Mouse (Mus musculus) lung, postnatal 4 days (tissue): ENCODE measurements around the gene Anxa4.

Source experiments
- DNase-seq, 2 experiments: peaks; one replicate each; pipeline ENCODE4 v3.0.0; 2021

Gene Anxa4

DNA sequence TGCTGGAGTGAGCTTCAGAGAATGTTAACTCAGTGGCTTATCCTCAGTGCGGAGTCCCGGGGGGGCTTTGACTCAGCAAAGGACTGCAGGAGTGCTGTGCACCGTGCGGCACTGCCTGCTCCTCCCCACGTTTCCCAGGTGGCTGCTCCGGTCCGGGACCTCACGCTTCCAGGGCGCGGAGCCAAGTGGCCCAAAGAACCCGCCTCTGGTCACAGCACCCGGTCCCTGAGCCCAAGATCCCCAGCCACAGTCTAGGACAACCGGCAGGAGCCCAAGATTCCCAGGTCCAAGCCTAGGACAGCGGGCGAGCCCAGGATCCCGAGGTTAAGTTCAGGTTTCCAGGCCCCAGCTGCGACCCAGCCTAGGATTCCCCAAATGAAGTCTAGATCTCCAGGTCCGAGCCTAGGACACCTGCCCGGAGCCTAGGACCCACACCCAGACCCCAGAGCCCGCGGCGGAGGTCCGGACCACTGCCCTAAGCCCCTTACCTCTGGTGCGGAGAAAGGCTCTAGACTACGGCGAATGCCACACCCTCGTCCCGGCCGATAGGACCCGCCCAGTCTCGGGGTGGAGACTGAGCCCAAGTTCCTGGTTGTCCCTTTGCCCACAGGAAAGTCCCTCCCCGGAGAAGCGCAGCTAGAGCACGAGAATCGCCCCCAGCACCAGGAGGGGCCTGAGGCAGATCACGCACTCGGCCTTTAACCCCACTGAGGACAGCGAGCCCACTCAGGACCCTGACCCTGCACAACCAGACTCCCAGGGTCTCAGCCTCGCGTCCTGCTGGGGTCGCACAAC is at the start of gene Anxa4:
Gene Anxa4 (minus strand): TSS at position 564 of the 795 bp plus-strand sequence.
- DNase-seq = peak; percentile 86 to 87

DNA sequence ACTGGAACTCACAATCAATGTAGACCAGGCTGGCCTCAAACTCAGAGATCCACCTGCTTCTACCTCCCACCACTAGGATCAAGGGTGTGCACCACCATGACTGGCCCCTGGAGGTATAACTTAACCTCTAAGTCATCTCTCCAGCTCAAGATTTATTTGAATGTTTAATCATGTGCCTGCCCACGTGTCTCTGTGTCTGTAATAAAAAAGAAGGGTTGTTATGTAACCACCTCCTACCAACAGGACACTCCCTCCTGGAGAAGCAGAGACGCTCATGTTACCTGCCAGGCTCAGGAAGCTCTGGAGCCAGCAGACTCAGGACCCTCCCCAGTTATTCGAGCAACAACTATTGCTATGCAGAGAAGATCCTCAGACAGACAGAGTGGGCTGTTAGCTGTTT is 48.6 kb upstream of the Anxa4 start:
- no peak for DNase-seq

- DNase-seq = no peak
Observed at GRCm38 (mm10) chr6:86839089-86839488, 45.7 kb upstream of the Anxa4 start.

GRCm38 (mm10) chr6:86832802-86833502 is 39.6 kb upstream of the Anxa4 start:
- DNase-seq = peak; percentile 58 to 62

DNA sequence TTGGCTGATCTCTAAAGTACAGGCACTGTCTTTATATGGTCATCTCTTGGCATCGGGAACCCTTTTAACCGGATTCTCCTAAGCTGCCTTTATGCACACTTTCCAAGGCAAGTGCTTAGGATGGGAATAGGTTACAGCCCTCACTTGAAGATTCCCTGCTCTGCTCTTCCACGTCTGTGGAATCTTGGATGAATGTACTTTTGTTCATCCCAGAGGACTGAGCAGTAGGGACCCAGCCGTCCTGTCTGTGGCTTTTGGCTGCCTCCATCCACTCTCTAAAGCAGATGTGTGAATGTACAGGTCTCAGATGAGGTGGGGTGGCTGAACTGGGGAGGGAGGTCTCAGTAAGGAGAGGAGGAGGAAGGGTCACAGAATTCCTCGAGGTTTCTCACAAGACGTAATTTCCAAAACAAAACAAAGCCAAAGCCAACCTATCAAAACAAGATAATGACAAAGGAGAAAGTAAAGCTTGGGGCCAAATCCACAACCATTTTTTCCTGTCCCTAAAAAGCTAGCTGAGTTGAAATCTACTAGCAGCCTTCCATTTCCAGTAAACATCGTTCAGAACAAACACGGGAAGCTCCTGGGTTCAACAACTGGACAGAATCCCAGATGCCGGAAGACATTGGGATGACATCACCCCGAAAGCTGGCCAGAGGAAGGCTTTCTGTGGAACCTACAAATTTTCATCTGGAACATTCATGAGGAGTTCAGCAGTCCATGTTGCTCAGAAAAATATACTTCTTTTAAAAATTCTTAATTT is 37.5 kb upstream of the Anxa4 start:
- peak; percentile 55 to 57 for DNase-seq

DNA sequence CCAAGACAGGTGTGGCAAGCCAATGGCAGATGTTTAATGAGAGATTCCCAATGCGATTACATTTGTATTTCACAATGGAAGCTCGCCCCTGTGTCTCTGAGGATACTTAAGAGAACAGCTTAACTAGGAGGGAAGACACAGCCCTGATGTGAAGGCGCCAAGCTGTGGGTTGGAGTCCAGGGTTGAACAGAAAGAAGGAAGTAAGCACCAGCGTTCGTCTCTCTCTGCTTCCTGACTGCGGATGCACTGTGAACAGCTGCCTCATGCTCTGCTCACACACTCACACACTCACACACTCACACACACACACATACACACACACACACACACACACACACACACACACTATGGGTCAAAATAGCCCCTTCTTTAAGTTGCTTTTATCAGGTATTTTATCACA is 36.4 kb upstream of the Anxa4 start:
- no peak for DNase-seq

DNA sequence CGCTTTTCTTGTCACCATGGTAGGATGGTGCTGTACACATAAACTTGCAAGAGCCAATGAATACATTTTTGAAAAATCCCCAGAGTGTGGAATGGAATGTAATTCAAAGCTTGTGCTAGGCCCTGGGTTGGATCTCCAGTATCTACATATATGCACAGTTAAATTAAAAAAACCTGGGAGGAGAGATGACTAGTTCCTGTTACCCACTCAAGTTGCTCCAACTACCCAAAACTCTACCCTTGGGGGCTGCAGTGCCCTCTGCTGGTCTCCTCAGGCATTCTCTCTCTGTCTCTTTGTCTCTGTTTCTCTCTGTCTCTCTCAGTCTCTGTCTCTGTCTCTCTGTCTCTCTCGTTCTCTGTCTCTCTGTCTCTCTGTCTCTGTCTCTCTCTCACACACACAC is 34.0 kb upstream of the Anxa4 start:
- DNase-seq = no peak

- no peak for DNase-seq
Observed at GRCm38 (mm10) chr6:86824401-86824800, 31.0 kb upstream of the Anxa4 start.

GRCm38 (mm10) chr6:86823824-86824223 is 30.4 kb upstream of the Anxa4 start:
- DNase-seq = peak; percentile 48 to 68

DNA sequence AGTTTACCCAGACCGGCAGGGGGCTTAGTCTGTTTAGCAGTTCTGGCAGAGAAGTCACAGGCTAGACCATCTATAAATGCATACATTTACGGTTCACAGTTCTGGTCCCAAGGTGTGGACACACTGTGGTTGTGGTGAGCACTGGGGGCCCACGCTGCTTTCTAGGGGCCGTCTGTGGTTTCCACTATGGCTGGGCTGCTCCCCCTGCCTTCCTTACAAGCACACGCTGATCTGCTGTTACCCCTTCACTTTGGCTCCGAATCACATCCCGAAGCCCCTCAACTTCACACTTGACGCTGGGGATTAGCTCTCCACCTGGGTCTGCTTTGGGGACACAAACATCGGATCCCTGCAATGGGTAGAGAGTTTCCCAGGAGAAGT is 29.7 kb upstream of the Anxa4 start:
- DNase-seq = no peak

GRCm38 (mm10) chr6:86822285-86823050 is 29.1 kb upstream of the Anxa4 start:
- DNase-seq = peak; percentile 15 to 32

DNA sequence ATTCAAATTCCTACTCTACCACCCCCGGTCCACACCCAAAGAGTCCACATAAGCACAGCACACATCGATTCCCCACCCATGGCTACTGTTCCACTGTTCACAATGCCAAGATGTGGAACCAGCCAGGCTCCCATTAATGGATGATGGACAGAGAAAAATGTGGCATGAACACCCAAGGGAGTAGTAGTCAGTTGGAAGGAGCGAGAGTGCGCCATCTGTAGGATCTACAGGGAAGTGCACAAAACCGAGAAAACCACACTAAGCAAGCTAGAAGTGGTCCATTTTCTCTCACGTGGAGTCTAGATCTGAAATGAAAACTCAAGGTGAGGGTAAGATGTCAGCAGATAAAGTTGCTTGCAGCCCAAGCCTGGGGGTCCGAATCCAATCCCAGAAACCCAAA is 27.3 kb upstream of the Anxa4 start:
- DNase-seq = peak in 1 of 2 experiments; percentile 44

GRCm38 (mm10) chr6:86819926-86820325 is 26.5 kb upstream of the Anxa4 start:
- no peak for DNase-seq

DNA sequence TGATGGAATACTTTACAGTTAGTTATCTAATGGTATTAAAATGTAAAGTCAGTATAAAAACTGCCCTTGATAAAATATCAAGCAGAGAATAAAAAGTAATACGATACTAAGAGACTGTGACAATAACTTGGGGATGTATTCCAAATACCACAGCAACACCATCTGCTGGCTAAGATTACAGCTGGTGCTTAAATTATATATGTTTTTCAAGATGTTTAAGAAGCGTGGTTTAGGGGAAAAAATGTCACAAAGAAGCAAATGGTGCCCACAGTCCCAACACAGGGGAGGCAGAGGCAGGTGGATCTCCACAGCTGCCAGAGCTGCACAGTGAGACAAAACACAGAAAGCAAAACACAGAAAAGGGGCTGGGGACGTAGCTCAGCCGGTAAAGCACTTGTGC is 25.5 kb upstream of the Anxa4 start:
- no peak for DNase-seq

DNA sequence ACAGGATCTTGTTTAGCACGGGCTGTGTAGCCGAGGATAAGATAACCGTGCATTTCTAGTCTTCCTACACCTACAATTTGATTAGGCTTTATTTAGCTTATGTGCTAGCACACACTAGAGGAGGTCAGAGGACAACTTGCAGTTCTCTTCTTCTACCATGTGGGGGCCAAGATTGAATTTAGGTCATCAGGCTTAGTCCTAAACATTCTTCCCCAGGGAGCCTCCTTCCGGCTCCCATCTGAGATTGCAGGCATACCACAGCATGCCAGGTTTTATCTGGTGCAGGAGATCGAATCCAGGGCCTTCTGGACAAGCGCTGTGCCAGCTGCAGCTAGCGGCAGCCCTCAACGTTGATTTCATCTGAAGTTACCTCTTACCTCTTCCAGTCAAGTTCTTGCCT is 23.2 kb upstream of the Anxa4 start:
- DNase-seq = peak in 1 of 2 experiments; percentile 48

DNA sequence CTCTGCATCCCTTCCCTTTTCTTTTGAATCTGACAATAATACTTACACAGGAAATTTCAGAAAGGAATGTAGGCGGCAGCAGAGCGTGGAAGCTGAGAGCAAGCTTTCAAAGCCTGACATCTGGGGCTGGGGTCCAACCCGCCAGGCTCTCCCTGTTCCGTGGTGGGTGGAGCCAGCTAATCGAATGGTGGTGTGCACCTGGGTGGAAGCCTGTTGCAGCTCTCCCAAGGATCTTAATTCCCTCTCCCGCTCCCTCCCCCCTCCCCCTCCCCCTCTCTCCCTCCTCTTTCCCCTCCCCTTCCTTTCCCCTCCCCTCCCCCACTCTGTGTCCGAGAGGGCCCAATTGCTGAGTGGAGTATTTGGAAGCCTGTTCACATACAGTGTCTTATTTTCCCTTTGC is 22.1 kb upstream of the Anxa4 start:
- no peak for DNase-seq

- DNase-seq = no peak
Observed at GRCm38 (mm10) chr6:86814926-86815325, 21.5 kb upstream of the Anxa4 start.

DNA sequence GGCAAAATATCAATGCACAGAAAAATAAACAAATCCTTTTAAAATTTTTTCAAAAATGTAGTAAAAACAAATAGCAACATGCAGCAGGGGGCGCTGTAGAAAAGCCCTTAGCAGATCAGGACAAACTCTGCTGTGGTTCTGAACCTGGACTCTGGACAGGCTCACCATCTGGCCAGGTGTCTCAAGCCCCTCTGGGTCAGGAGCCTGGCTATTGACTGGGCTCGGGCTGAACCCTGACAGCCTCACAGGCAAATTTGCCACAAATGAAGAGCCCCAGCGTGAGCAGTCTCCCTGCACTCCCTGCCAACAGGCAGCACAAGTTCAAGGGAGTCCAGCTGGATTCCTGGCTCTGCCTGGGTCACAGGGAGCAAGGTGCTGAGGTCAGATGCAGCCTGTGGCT is 20.0 kb upstream of the Anxa4 start:
- DNase-seq = peak; percentile 30 to 56

GRCm38 (mm10) chr6:86812919-86813318 is 19.5 kb upstream of the Anxa4 start:
- DNase-seq = no peak

- DNase-seq = peak; percentile 65 to 78
Observed at GRCm38 (mm10) chr6:86806455-86807086, 13.2 kb upstream of the Anxa4 start.

- DNase-seq = no peak
Observed at GRCm38 (mm10) chr6:86804646-86805045, 11.3 kb upstream of the Anxa4 start.

GRCm38 (mm10) chr6:86801431-86801830 is 8.0 kb upstream of the Anxa4 start:
- no peak for DNase-seq
